Mouse (Mus musculus): ENCODE results near the gene Ubxn7.

DNA sequence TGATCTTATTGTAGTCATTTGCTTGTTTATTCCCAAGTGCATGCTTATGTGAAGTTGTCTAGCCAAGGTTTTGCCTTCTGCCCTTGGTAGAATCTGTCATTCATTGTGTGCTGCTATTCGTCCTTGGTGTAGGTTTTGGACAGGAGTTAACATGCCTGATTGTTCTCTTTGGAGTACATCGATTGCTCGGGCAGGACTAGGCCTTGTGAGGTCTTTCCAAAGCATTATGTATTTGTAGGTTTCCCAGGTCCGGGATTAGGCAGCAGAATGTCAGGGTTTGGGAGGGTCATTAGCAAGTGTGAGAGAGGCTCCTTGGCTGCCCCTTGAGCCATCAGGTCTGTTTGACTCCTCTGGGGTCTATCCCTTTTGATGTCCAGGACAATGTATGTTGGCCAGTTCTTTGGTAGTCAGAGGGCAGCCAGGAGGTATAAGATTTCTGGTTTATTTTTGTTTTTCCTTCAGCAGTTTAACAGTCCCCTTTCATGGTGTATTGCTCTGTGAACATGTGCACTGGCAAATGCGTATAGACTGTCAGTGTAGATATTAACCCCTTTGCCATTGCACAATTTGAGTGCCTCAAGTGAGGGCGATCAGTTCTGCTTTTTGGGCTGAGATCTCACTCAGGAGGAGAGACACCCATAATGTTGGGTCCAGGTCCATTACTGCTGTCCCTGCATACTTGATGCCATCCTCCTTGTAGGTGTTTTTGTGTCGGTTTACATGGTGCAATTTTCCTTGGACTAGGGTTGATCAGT is 4.1 kb downstream of the Ubxn7 start:
- TF ChIP-seq POLR2A (IDR thresholded peaks at IDR 0.05; ENCODE audit: borderline replicate concordance, extremely low read depth, insufficient read depth, insufficient read length, poor library complexity, severe bottlenecking) = no peak
- no peak for TF ChIP-seq CTCF (IDR thresholded peaks at IDR 0.05; ENCODE audit: borderline replicate concordance, extremely low read depth, insufficient read depth, insufficient read length)

Data from brain, embryonic 14.5 days (tissue).